Mouse (Mus musculus): ENCODE results near the gene Ociad2. TPM values are rescaled to one million over a fixed set of nuclear protein-coding genes. Genes with fewer than 3 reads are reported as not detected.
"Not testable (repeated sequence)": the region's sequence is repeated elsewhere in the genome, so short reads cannot be mapped to it uniquely, and the experiment has no call there.

The Ociad2 gene
- polyA plus RNA-seq, 1 experiment from 2014 or later: 86.6 TPM

- H3K4me2 ChIP-seq: no peak overlapping the region
- ATAC-seq (ENCODE audit: insufficient read depth, low FRiP score, low read depth): no peak
- WGBS: 81% methylated on average over 5 of the region's 5 CpGs
Measured at GRCm38 (mm10) chr5:73323602-73324001, 17.2 kb downstream of the Ociad2 start.

GRCm38 (mm10) chr5:73322684-73323083 is 18.1 kb downstream of the Ociad2 start:
- not testable (repeated sequence) for H3K27ac ChIP-seq; H3K9me3 ChIP-seq; H3K4me1 ChIP-seq; H3K27me3 ChIP-seq (replicated peaks); H3K9ac ChIP-seq; H3K36me3 ChIP-seq; ATAC-seq (ENCODE audit: insufficient read depth, low FRiP score, low read depth); H3K4me2 ChIP-seq; H3K4me3 ChIP-seq (replicated peaks)
- 87% methylated on average over 1 of the region's 1 CpGs for WGBS

More at GRCm38 (mm10) chr5:73323602-73324001, 17.2 kb downstream of the Ociad2 start:
- Histone ChIP-seq H3K4me3 (replicated peaks) (no peak overlapping the region), H3K4me1 (no peaks in the 10 kb centered on the region), H3K27ac (no peak overlapping the region), H3K9ac (no peak overlapping the region), H3K36me3 (no peaks in the 10 kb centered on the region), H3K9me3 (no peaks in the 10 kb centered on the region), H3K27me3 (replicated peaks) (no peaks in the 10 kb centered on the region)

GRCm38 (mm10) chr5:73319306-73319705 is 21.5 kb downstream of the Ociad2 start:
- no peak for ATAC-seq (ENCODE audit: insufficient read depth, low FRiP score, low read depth)
- Histone ChIP-seq H3K36me3 (peaks cover 18% of the 10 kb centered on the region; the same call in 1 of the 2 replicates), H3K4me1 (no peaks in the 10 kb centered on the region), H3K4me2 (no peak overlapping the region), H3K9me3 (no peaks in the 10 kb centered on the region), H3K4me3 (replicated peaks) (no peak overlapping the region), H3K27ac (no peak overlapping the region), H3K27me3 (replicated peaks) (no peaks in the 10 kb centered on the region), H3K9ac (no peak overlapping the region)
- 89% methylated on average over 5 of the region's 5 CpGs for whole genome bisulfite sequencing

GRCm38 (mm10) chr5:73314654-73315053 is 26.2 kb downstream of the Ociad2 start:
- no peak overlapping the region for H3K4me3 ChIP-seq (replicated peaks)
- H3K27me3 ChIP-seq (replicated peaks): no peaks in the 10 kb centered on the region
- no peak for ATAC-seq (ENCODE audit: insufficient read depth, low FRiP score, low read depth)
- 98% methylated on average over 2 of the region's 2 CpGs for WGBS
- H3K4me2 ChIP-seq: no peak overlapping the region
- peaks cover 35% of the 10 kb centered on the region for H3K36me3 ChIP-seq
- H3K27ac ChIP-seq: no peak overlapping the region
- H3K9ac ChIP-seq: no peak overlapping the region
- H3K4me1 ChIP-seq: no peaks in the 10 kb centered on the region
- H3K9me3 ChIP-seq: no peaks in the 10 kb centered on the region

GRCm38 (mm10) chr5:73313591-73313990 is 27.2 kb downstream of the Ociad2 start:
- H3K4me3 ChIP-seq (replicated peaks): no peak overlapping the region
- WGBS: 84% methylated on average over 10 of the region's 10 CpGs
- no peaks in the 10 kb centered on the region for H3K9me3 ChIP-seq
- no peaks in the 10 kb centered on the region for H3K27me3 ChIP-seq (replicated peaks)
- peaks cover 36% of the 10 kb centered on the region for H3K36me3 ChIP-seq
- no peaks in the 10 kb centered on the region for H3K4me1 ChIP-seq
- ATAC-seq (ENCODE audit: insufficient read depth, low FRiP score, low read depth): peak; percentile 59; the same call in 1 of the 2 replicates
- no peak overlapping the region for H3K4me2 ChIP-seq
- H3K27ac ChIP-seq: no peak overlapping the region
- no peak overlapping the region for H3K9ac ChIP-seq

GRCm38 (mm10) chr5:73311458-73311857 is 29.4 kb downstream of the Ociad2 start:
- ATAC-seq (ENCODE audit: insufficient read depth, low FRiP score, low read depth): peak; percentile 91
- 91% methylated on average over 5 of the region's 5 CpGs for WGBS
- H3K4me3 ChIP-seq (replicated peaks): no peak overlapping the region
- no peak overlapping the region for H3K27ac ChIP-seq
- no peak overlapping the region for H3K9ac ChIP-seq
- no peak overlapping the region for H3K4me2 ChIP-seq
- no peaks in the 10 kb centered on the region for H3K4me1 ChIP-seq
- peaks cover 49% of the 10 kb centered on the region for H3K36me3 ChIP-seq
- H3K27me3 ChIP-seq (replicated peaks): no peaks in the 10 kb centered on the region
- H3K9me3 ChIP-seq: no peaks in the 10 kb centered on the region

- Histone ChIP-seq H3K9ac (no peak overlapping the region), H3K4me3 (replicated peaks) (no peak overlapping the region), H3K4me1 (no peaks in the 10 kb centered on the region), H3K9me3 (no peaks in the 10 kb centered on the region), H3K36me3 (peaks cover 45% of the 10 kb centered on the region), H3K4me2 (no peak overlapping the region), H3K27me3 (replicated peaks) (no peaks in the 10 kb centered on the region), H3K27ac (no peak overlapping the region)
- no peak for ATAC-seq (ENCODE audit: insufficient read depth, low FRiP score, low read depth)
- WGBS: 87% methylated on average over 1 of the region's 1 CpGs
Measured at GRCm38 (mm10) chr5:73310401-73310800, 30.4 kb downstream of the Ociad2 start.

- peaks cover 42% of the 10 kb centered on the region for H3K36me3 ChIP-seq
- no peaks in the 10 kb centered on the region for H3K4me1 ChIP-seq
- no peak overlapping the region for H3K4me2 ChIP-seq
- ATAC-seq (ENCODE audit: insufficient read depth, low FRiP score, low read depth): no peak
- H3K4me3 ChIP-seq (replicated peaks): no peak overlapping the region
- no peaks in the 10 kb centered on the region for H3K27me3 ChIP-seq (replicated peaks)
- WGBS: 90% methylated on average over 4 of the region's 4 CpGs
- H3K27ac ChIP-seq: no peak overlapping the region
- H3K9me3 ChIP-seq: no peaks in the 10 kb centered on the region
- no peak overlapping the region for H3K9ac ChIP-seq
Measured at GRCm38 (mm10) chr5:73309496-73309895, 31.3 kb downstream of the Ociad2 start.

GRCm38 (mm10) chr5:73307297-73307696 is 33.5 kb downstream of the Ociad2 start:
- Histone ChIP-seq H3K4me1 (no peaks in the 10 kb centered on the region), H3K36me3 (peaks cover 36% of the 10 kb centered on the region), H3K4me3 (replicated peaks) (no peak overlapping the region), H3K9me3 (no peaks in the 10 kb centered on the region), H3K4me2 (no peak overlapping the region), H3K27ac (no peak overlapping the region), H3K9ac (no peak overlapping the region), H3K27me3 (replicated peaks) (no peaks in the 10 kb centered on the region)
- WGBS: 83% methylated on average over 3 of the region's 3 CpGs
- ATAC-seq (ENCODE audit: insufficient read depth, low FRiP score, low read depth): no peak

- 90% methylated on average over 6 of the region's 6 CpGs for WGBS
- no peak overlapping the region for H3K9ac ChIP-seq
- no peaks in the 10 kb centered on the region for H3K9me3 ChIP-seq
- H3K27me3 ChIP-seq (replicated peaks): no peaks in the 10 kb centered on the region
- H3K4me3 ChIP-seq (replicated peaks): no peak overlapping the region
- H3K36me3 ChIP-seq: peaks cover 38% of the 10 kb centered on the region
- no peak overlapping the region for H3K4me2 ChIP-seq
- ATAC-seq (ENCODE audit: insufficient read depth, low FRiP score, low read depth): no peak
- H3K4me1 ChIP-seq: no peaks in the 10 kb centered on the region
- H3K27ac ChIP-seq: no peak overlapping the region
Measured at GRCm38 (mm10) chr5:73306486-73306885, 34.3 kb downstream of the Ociad2 start.

- no peak for ATAC-seq (ENCODE audit: insufficient read depth, low FRiP score, low read depth)
- Histone ChIP-seq H3K4me1 (no peaks in the 10 kb centered on the region), H3K9me3 (no peaks in the 10 kb centered on the region), H3K4me3 (replicated peaks) (no peak overlapping the region), H3K9ac (no peak overlapping the region), H3K36me3 (peaks cover 43% of the 10 kb centered on the region), H3K4me2 (no peak overlapping the region), H3K27ac (no peak overlapping the region), H3K27me3 (replicated peaks) (no peaks in the 10 kb centered on the region)
- WGBS: 82% methylated on average over 12 of the region's 12 CpGs
Measured at GRCm38 (mm10) chr5:73304507-73304906, 36.3 kb downstream of the Ociad2 start.

- H3K9me3 ChIP-seq: no peaks in the 10 kb centered on the region
- no peak overlapping the region for H3K4me3 ChIP-seq (replicated peaks)
- H3K9ac ChIP-seq: no peak overlapping the region
- peak; percentile 43; the same call in 1 of the 2 replicates for ATAC-seq (ENCODE audit: insufficient read depth, low FRiP score, low read depth)
- H3K27me3 ChIP-seq (replicated peaks): no peaks in the 10 kb centered on the region
- no peak overlapping the region for H3K27ac ChIP-seq
- H3K4me2 ChIP-seq: no peak overlapping the region
- H3K36me3 ChIP-seq: peaks cover 36% of the 10 kb centered on the region
- WGBS: 83% methylated on average over 7 of the region's 7 CpGs
- H3K4me1 ChIP-seq: no peaks in the 10 kb centered on the region
Measured at GRCm38 (mm10) chr5:73301601-73302307, 39.1 kb downstream of the Ociad2 start.

Measured in stomach, embryonic 15.5 days (tissue).